Mouse (Mus musculus): ENCODE data around the gene Haus2. TPM values are rescaled to one million over a fixed set of nuclear protein-coding genes. Genes with fewer than 3 reads are reported as not detected.

Haus2 gene
- polyA plus RNA-seq, 1 experiment, result 5.0 TPM

DNA sequence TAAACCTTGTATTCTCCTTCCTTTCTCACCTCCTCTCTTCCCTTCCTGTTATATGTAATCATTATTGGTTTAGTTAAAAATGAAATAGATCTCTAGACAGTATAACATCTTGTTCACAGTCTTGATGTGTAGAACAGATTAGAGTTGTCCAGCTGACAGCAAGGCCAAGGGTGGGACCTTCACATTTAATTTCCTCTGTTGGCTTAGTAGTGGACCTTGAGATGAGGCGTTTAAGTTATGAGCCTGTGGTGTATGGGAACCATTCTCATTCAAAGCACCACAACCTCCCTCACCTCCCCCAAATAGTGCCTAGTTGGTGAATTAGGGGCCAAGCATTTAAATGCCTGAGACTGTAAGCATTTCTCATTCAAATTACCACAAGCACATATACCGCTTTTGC is 58.3 kb downstream of the Haus2 start:
- TF ChIP-seq CTCF (IDR thresholded peaks at IDR 0.05; ENCODE audit: control insufficient read depth, insufficient read depth, insufficient replicate concordance, low read depth, low read length), result no peak
- TF ChIP-seq POLR2A (IDR thresholded peaks at IDR 0.05; ENCODE audit: control insufficient read depth, low read depth, low read length), result no peak
- H3K27ac ChIP-seq (ENCODE audit: control insufficient read depth, insufficient read depth, low read depth, low read length), result no peak overlapping the region

GRCm38 (mm10) chr2:120670253-120670652 is 61.1 kb downstream of the Haus2 start:
- no peaks in the 10 kb centered on the region for H3K4me1 ChIP-seq (ENCODE audit: control insufficient read depth, insufficient read depth, low read length)
- H3K4me3 ChIP-seq (ENCODE audit: control insufficient read depth, low read depth, low read length), result no peak overlapping the region
- no peaks in the 10 kb centered on the region for H3K27me3 ChIP-seq (ENCODE audit: control insufficient read depth, insufficient read depth, low read length)
- no peaks in the 10 kb centered on the region for H3K36me3 ChIP-seq (ENCODE audit: control insufficient read depth, insufficient read depth, low read length)
- no peak overlapping the region for H3K27ac ChIP-seq (ENCODE audit: control insufficient read depth, insufficient read depth, low read depth, low read length)
- TF ChIP-seq CTCF (IDR thresholded peaks at IDR 0.05; ENCODE audit: control insufficient read depth, insufficient read depth, insufficient replicate concordance, low read depth, low read length) (no peak), POLR2A (IDR thresholded peaks at IDR 0.05; ENCODE audit: control insufficient read depth, low read depth, low read length) (no peak)

More for the DNA sequence above, 58.3 kb downstream of the Haus2 start:
- Histone ChIP-seq H3K36me3 (ENCODE audit: control insufficient read depth, insufficient read depth, low read length) (no peaks in the 10 kb centered on the region), H3K27me3 (ENCODE audit: control insufficient read depth, insufficient read depth, low read length) (no peaks in the 10 kb centered on the region), H3K4me3 (ENCODE audit: control insufficient read depth, low read depth, low read length) (no peak overlapping the region), H3K4me1 (ENCODE audit: control insufficient read depth, insufficient read depth, low read length) (no peaks in the 10 kb centered on the region)

Other genes starting within 250 kb of the Haus2 start
- 7.2 and 8.4 TPM in 2 replicates for gene Ganc, start 205.5 kb upstream of the Haus2 start, polyA plus RNA-seq (2012; rRNA removed)
- 6.7 and 7.2 TPM in 2 replicates for gene Tmem87a, start 205.3 kb upstream of the Haus2 start, polyA plus RNA-seq (2012; rRNA removed)
- gene Capn3, start 153.4 kb upstream of the Haus2 start, polyA plus RNA-seq (2012; rRNA removed), result 0.75 and 1.2 TPM in 2 replicates
- gene Zfp106, start 45.5 kb upstream of the Haus2 start, polyA plus RNA-seq (2012; rRNA removed), result 19.7 and 19.8 TPM in 2 replicates
- gene Snap23, start 41.7 kb upstream of the Haus2 start, polyA plus RNA-seq (2012; rRNA removed), result 9.9 and 14.7 TPM in 2 replicates
- gene Lrrc57, start 137 bp downstream of the Haus2 start, polyA plus RNA-seq (2012; rRNA removed), result 217 and 232 TPM in 2 replicates
- gene Stard9, start 19.7 kb downstream of the Haus2 start, polyA plus RNA-seq (2012; rRNA removed), result 26.9 and 28.7 TPM in 2 replicates
- gene Cdan1, start 240.7 kb downstream of the Haus2 start, polyA plus RNA-seq (2012; rRNA removed), result 44.9 and 51.4 TPM in 2 replicates
- 81.2 and 82.3 TPM in 2 replicates for gene Ttbk2, start 241.2 kb downstream of the Haus2 start, polyA plus RNA-seq (2012; rRNA removed)

Measured in testis, adult 2 months (tissue).